Comparison of ENCODE assay signal across 14 mouse cellular contexts in genomic region chr14:12592472-12593075, GRCm38 (mm10).
DNase-seq lines count a peak whose midpoint lies in the region; ATAC-seq and TF ChIP-seq lines count a peak whose summit lies in the region.
"Had no signal": no experiment of that assay in that cellular context is flagged by ENCODE, and none has a peak within 500 bp of the region (broad histone marks: within the 10 kb centered on the region; RNA-seq: fewer than 3 reads in every experiment).

No protein-coding gene starts in this region.

- no peaks in the 10 kb centered on the region for H3K27me3 ChIP-seq in forebrain, embryonic 14.5 days (replicated peaks; ENCODE audit: control insufficient read depth, insufficient read depth, low read length)
- no peaks in the 10 kb centered on the region for H3K27me3 ChIP-seq in forebrain, embryonic 10.5 days (ENCODE audit: poor library complexity, severe bottlenecking)
- H3K27me3 ChIP-seq in midbrain, embryonic 11.5 days (ENCODE audit: control insufficient read depth, insufficient read depth, low read length) = no peaks in the 10 kb centered on the region
- no peaks in the 10 kb centered on the region for H3K27me3 ChIP-seq in midbrain, embryonic 10.5 days (ENCODE audit: low read depth, poor library complexity, severe bottlenecking)
- H3K27me3 ChIP-seq: embryonic facial prominence, embryonic 12.5 days; heart, embryonic 13.5 days; limb, embryonic 12.5 days; liver, embryonic 15.5 days had no signal

- WGBS in forebrain, embryonic 14.5 days = 41% methylated on average over 5 of the region's 5 CpGs
- WGBS in forebrain, embryonic 10.5 days = 87% methylated on average over 5 of the region's 5 CpGs
- 84% methylated on average over 5 of the region's 5 CpGs for WGBS in midbrain, embryonic 11.5 days
- 87% methylated on average over 5 of the region's 5 CpGs for WGBS in midbrain, embryonic 10.5 days
- 63% methylated on average over 5 of the region's 5 CpGs for WGBS in lung, adult 2 months

- H3K4me3 ChIP-seq in forebrain, embryonic 14.5 days (ENCODE audit: low read depth, low read length) = no peak overlapping the region
- H3K4me3 ChIP-seq in forebrain, embryonic 10.5 days = no peak overlapping the region
- no peak overlapping the region for H3K4me3 ChIP-seq in midbrain, embryonic 11.5 days (ENCODE audit: low read depth, low read length)
- no peak overlapping the region for H3K4me3 ChIP-seq in midbrain, embryonic 10.5 days
- H3K4me3 ChIP-seq in lung, adult 2 months (replicated peaks; ENCODE audit: extremely low read depth, low read depth, low read length) = no peak overlapping the region
- H3K4me3 ChIP-seq: embryonic facial prominence, embryonic 12.5 days; heart, embryonic 13.5 days; limb, embryonic 12.5 days; liver, embryonic 15.5 days had no signal

- peak overlapping the region; percentile 22; the same call in 1 of the 2 replicates for H3K27ac ChIP-seq in forebrain, embryonic 14.5 days (ENCODE audit: low read depth, low read length)
- no peak overlapping the region for H3K27ac ChIP-seq in forebrain, embryonic 10.5 days
- H3K27ac ChIP-seq in midbrain, embryonic 11.5 days (ENCODE audit: low read depth, low read length) = no peak overlapping the region
- H3K27ac ChIP-seq in midbrain, embryonic 10.5 days (replicated peaks) = no peak overlapping the region
- H3K27ac ChIP-seq: embryonic facial prominence, embryonic 12.5 days; heart, embryonic 13.5 days; limb, embryonic 12.5 days; liver, embryonic 15.5 days had no signal

- H3K4me2 ChIP-seq in forebrain, embryonic 14.5 days (ENCODE audit: low read length) = no peak overlapping the region
- no peak overlapping the region for H3K4me2 ChIP-seq in midbrain, embryonic 11.5 days
- H3K4me2 ChIP-seq: embryonic facial prominence, embryonic 12.5 days; heart, embryonic 13.5 days; limb, embryonic 12.5 days; liver, embryonic 15.5 days had no signal

- peaks cover 31% of the 10 kb centered on the region for H3K4me1 ChIP-seq in forebrain, embryonic 14.5 days (ENCODE audit: control insufficient read depth, insufficient read depth, low read length)
- peaks cover 10% of the 10 kb centered on the region; the same call in 1 of the 2 replicates for H3K4me1 ChIP-seq in forebrain, embryonic 10.5 days
- no peaks in the 10 kb centered on the region for H3K4me1 ChIP-seq in midbrain, embryonic 11.5 days (ENCODE audit: control insufficient read depth, insufficient read depth, low read length)
- H3K4me1 ChIP-seq in midbrain, embryonic 10.5 days = peaks cover 6% of the 10 kb centered on the region; the same call in 1 of the 2 replicates
- H3K4me1 ChIP-seq in lung, adult 2 months (ENCODE audit: control insufficient read depth, insufficient read depth, low read length) = no peaks in the 10 kb centered on the region
- H3K4me1 ChIP-seq: embryonic facial prominence, embryonic 12.5 days; limb, embryonic 12.5 days; liver, embryonic 15.5 days had no signal

- no peak for TF ChIP-seq CTCF in lung, adult 2 months (IDR thresholded peaks at IDR 0.05; ENCODE audit: insufficient read depth, low read length)

- H3K36me3 ChIP-seq in forebrain, embryonic 14.5 days (ENCODE audit: control insufficient read depth, insufficient read depth, low read length) = no peaks in the 10 kb centered on the region; the same call in 1 of the 2 replicates
- no peaks in the 10 kb centered on the region for H3K36me3 ChIP-seq in forebrain, embryonic 10.5 days (replicated peaks)
- H3K36me3 ChIP-seq in midbrain, embryonic 11.5 days (ENCODE audit: control insufficient read depth, insufficient read depth, low read length) = no peaks in the 10 kb centered on the region
- H3K36me3 ChIP-seq in midbrain, embryonic 10.5 days = no peaks in the 10 kb centered on the region
- H3K36me3 ChIP-seq: embryonic facial prominence, embryonic 12.5 days; heart, embryonic 13.5 days; limb, embryonic 12.5 days; liver, embryonic 15.5 days had no signal

- TF ChIP-seq POLR2A in lung, adult 2 months (IDR thresholded peaks at IDR 0.05; ENCODE audit: borderline replicate concordance, extremely low read depth, low read depth, low read length) = no peak

- ATAC-seq in forebrain, embryonic 14.5 days = peak; percentile 84
- ATAC-seq in midbrain, embryonic 11.5 days (ENCODE audit: low FRiP score) = no peak
- ATAC-seq in CD4-positive, CD25-positive, alpha-beta regulatory T cell, adult 4 months = no peak

- H3K9ac ChIP-seq in forebrain, embryonic 14.5 days (ENCODE audit: low read length) = no peak overlapping the region
- H3K9ac ChIP-seq in midbrain, embryonic 11.5 days (ENCODE audit: low read length) = no peak overlapping the region
- H3K9ac ChIP-seq: embryonic facial prominence, embryonic 12.5 days; heart, embryonic 13.5 days; limb, embryonic 12.5 days; liver, embryonic 15.5 days had no signal

- no peaks in the 10 kb centered on the region for H3K9me3 ChIP-seq in forebrain, embryonic 14.5 days (replicated peaks; ENCODE audit: control insufficient read depth, low read length)
- no peaks in the 10 kb centered on the region for H3K9me3 ChIP-seq in forebrain, embryonic 10.5 days
- no peaks in the 10 kb centered on the region for H3K9me3 ChIP-seq in midbrain, embryonic 11.5 days (ENCODE audit: control insufficient read depth, low read length)
- no peaks in the 10 kb centered on the region for H3K9me3 ChIP-seq in midbrain, embryonic 10.5 days (replicated peaks)
- H3K9me3 ChIP-seq: embryonic facial prominence, embryonic 12.5 days; heart, embryonic 13.5 days; limb, embryonic 12.5 days; liver, embryonic 15.5 days had no signal

- DNase-seq in forebrain, embryonic 14.5 days (ENCODE audit: low spot score) = peak; percentile 86
- DNase-seq in forebrain, embryonic 10.5 days (ENCODE audit: extremely low spot score, low spot score) = no peak
- DNase-seq in midbrain, embryonic 11.5 days (ENCODE audit: low spot score, missing footprints) = peak; percentile 44
- DNase-seq in midbrain, embryonic 10.5 days (ENCODE audit: low spot score) = no peak
- peak; percentile 81 for DNase-seq in cerebellum, adult 9-11 months
- DNase-seq in layer of hippocampus, postnatal 10 days (ENCODE audit: low spot score in 2 of 2) = peak; percentile 19 to 32
- DNase-seq in lung, adult 2 months = no peak
- DNase-seq: adrenal gland, adult 2 months; gastrocnemius, postnatal 36 days had no signal

Comparison
In these comparisons a context has a peak if more than half of its experiments do, and no peak if none do; other contexts are left out.
1. DNase-seq: peak in forebrain, embryonic 14.5 days (single experiment), midbrain, embryonic 11.5 days (single experiment), cerebellum, adult 9-11 months (single experiment) and layer of hippocampus, postnatal 10 days (2 of 2); none in forebrain, embryonic 10.5 days (single experiment), midbrain, embryonic 10.5 days (single experiment) and lung, adult 2 months (single experiment).